Mouse (Mus musculus) lung, adult 18-20 months (tissue): ENCODE measurements around the gene Notch4.
"Not testable (repeated sequence)": the region's sequence is repeated elsewhere in the genome, so short reads cannot be mapped to it uniquely, and the experiment has no call there.

Source experiments
- DNase-seq, 2 experiments: peaks; one replicate each; pipeline ENCODE4 v3.0.0; 2022; ENCODE audit warnings: mixed read lengths in 2 of 2

Notch4 gene

GRCm38 (mm10) chr17:34564003-34564421 lies at the start of gene Notch4:
Gene Notch4 (plus strand): TSS chr17:34564268.
- peak; percentile 73 to 83 for DNase-seq

- no peak for DNase-seq
These were observed 47.6 kb upstream of the Notch4 start for GRCm38 (mm10) chr17:34516514-34516913.

- no peak for DNase-seq
These were observed 46.8 kb upstream of the Notch4 start, which contains the start of gene Btnl6 for GRCm38 (mm10) chr17:34517252-34517651. Gene Btnl6 (minus strand): TSS chr17:34517352.

- no peak for DNase-seq
These were observed 46.3 kb upstream of the Notch4 start for GRCm38 (mm10) chr17:34517795-34518194.

- DNase-seq = not testable (repeated sequence)
These were observed 45.5 kb upstream of the Notch4 start for GRCm38 (mm10) chr17:34518571-34518970.

- no peak for DNase-seq
These were observed 45.1 kb upstream of the Notch4 start for GRCm38 (mm10) chr17:34519001-34519400.

GRCm38 (mm10) chr17:34532671-34533070 lies 31.4 kb upstream of the Notch4 start:
- DNase-seq = no peak

- not testable (repeated sequence) for DNase-seq
These were observed 20.5 kb upstream of the Notch4 start for GRCm38 (mm10) chr17:34543567-34543966.

- DNase-seq = no peak
These were observed 17.3 kb upstream of the Notch4 start for GRCm38 (mm10) chr17:34546797-34547196.

GRCm38 (mm10) chr17:34547601-34548000 lies 16.5 kb upstream of the Notch4 start:
- no peak for DNase-seq

GRCm38 (mm10) chr17:34549156-34549555 lies 14.9 kb upstream of the Notch4 start:
- no peak for DNase-seq

GRCm38 (mm10) chr17:34549843-34550242 lies 14.2 kb upstream of the Notch4 start:
- no peak for DNase-seq

GRCm38 (mm10) chr17:34555483-34555882 lies 8.6 kb upstream of the Notch4 start:
- peak; percentile 81 to 87 for DNase-seq

GRCm38 (mm10) chr17:34556406-34556805 lies 7.7 kb upstream of the Notch4 start:
- DNase-seq = no peak

GRCm38 (mm10) chr17:34557411-34557810 lies 6.7 kb upstream of the Notch4 start:
- DNase-seq = no peak

GRCm38 (mm10) chr17:34559116-34559515 lies 5.0 kb upstream of the Notch4 start:
- DNase-seq = peak in 1 of 2 experiments; percentile 29

GRCm38 (mm10) chr17:34559895-34560294 lies 4.2 kb upstream of the Notch4 start:
- no peak for DNase-seq

- no peak for DNase-seq
These were observed 3.6 kb upstream of the Notch4 start for GRCm38 (mm10) chr17:34560438-34560837.

- no peak for DNase-seq
These were observed 2.9 kb upstream of the Notch4 start for GRCm38 (mm10) chr17:34561200-34561599.

- no peak for DNase-seq
These were observed 1.5 kb upstream of the Notch4 start for GRCm38 (mm10) chr17:34562595-34562994.

GRCm38 (mm10) chr17:34563354-34563753 lies 714 bp upstream of the Notch4 start:
- no peak for DNase-seq

GRCm38 (mm10) chr17:34564796-34565195 lies 728 bp downstream of the Notch4 start:
- DNase-seq = peak; percentile 73 to 82

- no peak for DNase-seq
These were observed 3.2 kb downstream of the Notch4 start for GRCm38 (mm10) chr17:34567311-34567710.

- DNase-seq = no peak
These were observed 4.4 kb downstream of the Notch4 start for GRCm38 (mm10) chr17:34568421-34568820.

GRCm38 (mm10) chr17:34569919-34570318 lies 5.9 kb downstream of the Notch4 start:
- no peak for DNase-seq

- no peak for DNase-seq
These were observed 7.8 kb downstream of the Notch4 start for GRCm38 (mm10) chr17:34571875-34572274.
